Mouse (Mus musculus) heart, adult 9 months (tissue): ENCODE data around the gene Pgghg.

Source experiments
- DNase-seq, 2 experiments: peaks; one replicate each; pipeline ENCODE4 v3.0.0; 2022; ENCODE audit warnings: low spot score in 2 of 2

The Pgghg gene

DNA sequence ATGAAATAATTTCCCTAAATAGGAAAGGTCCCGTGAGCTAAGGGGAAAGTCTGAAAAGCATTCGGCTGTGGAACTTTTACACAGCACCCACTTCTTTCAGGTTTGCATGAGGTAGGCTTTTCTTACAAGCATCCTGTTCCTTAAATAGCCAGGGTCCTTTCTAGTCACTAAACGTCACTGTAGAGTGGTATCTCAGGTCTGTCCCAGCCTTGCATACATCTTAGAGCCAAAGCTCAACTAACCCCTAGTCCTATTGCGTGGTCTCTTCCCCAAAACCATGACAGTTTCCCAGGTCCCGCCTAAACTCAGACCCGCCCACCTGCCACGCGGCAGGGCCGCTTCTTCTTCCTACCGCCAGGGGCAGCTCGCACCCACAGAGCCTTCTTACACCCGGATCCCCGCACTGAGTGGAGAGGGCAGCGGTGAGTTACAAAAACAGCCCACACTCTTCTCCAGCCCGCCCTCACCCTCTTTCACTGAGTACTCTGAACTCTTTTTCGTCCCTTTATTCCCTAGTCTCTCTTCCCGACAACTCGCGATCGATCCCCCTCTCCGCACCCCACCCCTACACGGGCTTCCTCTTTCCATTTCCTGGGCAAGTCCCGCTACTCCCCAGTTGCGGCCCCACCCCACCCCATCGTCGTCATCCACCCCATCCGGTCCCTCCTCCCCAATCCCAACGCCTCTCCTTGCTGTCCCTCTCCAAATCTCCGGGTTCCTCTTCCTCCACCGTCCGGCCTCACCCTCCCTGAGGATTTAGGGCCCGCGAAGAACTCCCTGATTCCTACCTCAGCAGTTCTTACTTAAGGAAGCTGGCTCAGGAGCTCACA is at the start of gene Pgghg:
Gene Pgghg, plus strand, starts transcription at position 170 of the 830 bp plus-strand sequence.
- DNase-seq, result peak; percentile 91 to 94

DNA sequence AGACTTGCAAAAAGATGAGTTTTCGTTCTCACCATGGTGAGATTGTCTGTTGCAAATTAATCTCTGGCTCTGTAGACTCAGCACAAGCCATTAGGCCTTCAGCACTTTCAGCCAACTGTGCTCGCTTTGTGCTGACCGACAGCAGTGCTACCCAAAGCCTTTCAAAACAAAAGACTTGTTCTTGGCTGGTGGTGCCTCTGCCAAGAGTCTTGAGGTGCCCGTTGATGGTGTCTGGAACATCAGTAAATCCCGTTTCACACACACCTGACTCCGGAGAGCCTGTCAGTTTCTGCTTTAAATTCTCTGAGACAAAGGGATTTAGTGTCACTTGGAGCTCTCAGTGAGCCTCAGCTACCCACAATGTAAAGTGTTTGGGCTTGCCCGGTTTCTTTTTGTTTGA is 47.2 kb upstream of the Pgghg start:
- DNase-seq, result no peak

DNA sequence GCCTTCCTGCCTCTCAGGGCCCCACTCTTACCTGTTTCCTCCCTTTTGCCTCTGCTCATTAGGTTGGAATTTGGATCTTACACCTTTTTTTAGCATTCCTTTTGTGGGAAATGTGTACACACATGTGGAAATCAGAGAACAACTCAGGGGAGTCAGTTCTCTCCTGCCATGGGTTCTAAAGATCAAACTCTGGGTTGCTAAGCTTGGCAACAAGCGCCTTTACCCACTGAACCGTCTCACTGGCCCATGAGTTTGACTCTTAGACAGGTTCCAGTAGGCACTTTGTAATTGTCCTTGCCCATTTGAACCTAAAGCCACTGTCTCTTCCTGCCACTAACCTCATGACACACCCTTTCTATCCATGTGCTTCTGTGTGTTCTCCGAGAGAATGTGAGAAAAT is 46.6 kb upstream of the Pgghg start:
- no peak for DNase-seq

DNA sequence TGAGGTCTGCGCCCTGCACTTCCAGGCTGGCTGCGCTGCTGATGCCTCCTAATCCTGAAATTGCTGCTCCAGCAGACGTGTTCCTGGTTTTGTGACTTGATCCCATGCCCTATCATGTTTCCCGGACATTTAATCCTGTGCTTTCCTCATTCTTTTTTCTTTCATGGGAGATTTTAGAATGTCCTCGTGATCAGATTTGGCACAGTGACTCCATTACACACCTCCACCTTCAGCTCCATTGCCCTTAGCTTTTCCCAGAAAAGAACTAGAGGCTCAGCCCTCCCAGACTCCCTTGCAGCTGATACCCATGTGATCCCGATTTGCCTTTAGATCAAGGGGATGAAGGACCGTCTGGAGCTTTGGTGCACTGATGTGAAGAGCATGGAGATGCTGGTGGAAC is 43.3 kb upstream of the Pgghg start:
- no peak for DNase-seq

DNA sequence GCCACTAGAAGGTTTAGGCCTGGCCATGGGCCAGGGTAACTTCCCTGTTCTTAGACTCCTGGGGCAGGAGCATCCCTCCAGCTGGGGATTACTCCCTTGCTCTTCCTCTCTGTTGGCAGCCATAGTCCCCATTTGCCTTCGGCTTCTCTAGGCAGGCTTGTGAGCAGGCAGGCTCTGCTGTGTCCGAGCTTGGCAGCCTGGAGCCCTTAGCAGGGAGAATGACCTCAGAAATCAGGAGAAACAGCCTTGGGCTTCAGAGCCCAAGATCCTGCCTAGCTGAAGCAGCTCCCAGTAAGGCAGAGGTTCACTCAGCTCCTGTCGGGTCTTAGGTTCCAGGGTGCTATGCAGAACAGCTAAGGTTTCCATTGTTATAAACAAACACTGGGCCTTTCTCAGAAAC is 42.1 kb upstream of the Pgghg start:
- DNase-seq, result no peak

DNA sequence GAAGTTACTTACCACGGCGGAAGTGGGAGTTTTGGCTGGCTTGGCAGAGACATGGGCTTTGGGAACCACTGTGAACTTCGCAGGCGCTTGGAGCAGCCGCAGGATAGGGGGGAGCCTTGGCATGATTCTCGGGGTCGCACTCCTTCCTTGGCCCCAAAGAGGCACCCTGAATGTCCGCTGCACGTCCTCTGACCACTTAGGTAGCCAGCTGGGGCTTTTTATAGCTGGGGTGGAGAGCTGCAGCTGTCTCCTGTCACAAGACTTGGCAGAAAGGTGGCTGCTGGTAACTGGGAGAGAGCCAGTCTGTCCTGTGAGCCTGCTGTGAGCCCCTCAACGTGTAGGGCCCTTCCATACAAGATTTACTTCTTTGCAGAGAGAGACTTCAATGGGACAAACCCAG is 41.0 kb upstream of the Pgghg start, which contains the start of gene Cox8b:
Gene Cox8b, minus strand, starts transcription at position 227 of the 400 bp plus-strand sequence.
- DNase-seq, result peak; percentile 59 to 73

DNA sequence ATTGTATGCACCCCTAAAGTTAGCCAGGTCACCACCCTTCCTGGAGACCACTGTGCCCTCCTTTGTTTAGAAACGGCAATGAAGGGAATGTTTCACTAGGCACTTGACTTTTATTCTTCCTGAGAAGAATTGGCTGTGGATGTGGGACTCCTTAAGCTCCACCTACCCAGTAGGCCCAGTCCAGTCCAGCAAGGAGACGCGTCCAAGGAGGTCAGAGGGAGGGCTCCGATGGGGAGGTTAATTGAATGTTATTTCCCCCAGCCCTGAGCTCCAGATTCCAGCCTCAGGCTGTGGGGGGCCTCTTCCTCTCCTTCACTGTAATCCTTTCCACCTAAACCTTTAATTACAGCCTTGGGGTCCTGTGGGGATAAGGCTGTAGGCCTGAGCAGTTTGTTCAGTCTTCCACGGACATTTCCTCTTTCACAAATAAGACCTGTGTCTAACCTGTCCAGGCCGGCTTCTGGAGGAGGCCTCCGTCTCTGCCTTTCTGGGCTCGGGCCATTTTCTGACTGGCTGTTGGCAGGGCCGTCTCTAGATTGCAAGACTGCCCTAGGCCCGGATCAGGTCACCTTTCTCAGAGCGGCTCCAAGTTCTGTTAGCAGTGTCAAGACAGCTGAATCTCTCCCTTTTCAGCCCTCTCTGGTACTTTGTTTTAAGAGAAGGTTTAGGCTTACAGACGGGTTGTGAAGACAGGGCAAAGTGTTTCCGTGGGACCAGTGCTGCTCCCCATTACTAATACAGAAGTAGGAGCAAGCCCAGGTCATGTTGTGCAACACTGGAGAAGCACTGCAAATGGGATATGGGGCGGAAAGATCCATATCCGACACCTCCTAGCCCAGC is 38.9 kb upstream of the Pgghg start:
- DNase-seq, result peak in 1 of 2 experiments; percentile 21

DNA sequence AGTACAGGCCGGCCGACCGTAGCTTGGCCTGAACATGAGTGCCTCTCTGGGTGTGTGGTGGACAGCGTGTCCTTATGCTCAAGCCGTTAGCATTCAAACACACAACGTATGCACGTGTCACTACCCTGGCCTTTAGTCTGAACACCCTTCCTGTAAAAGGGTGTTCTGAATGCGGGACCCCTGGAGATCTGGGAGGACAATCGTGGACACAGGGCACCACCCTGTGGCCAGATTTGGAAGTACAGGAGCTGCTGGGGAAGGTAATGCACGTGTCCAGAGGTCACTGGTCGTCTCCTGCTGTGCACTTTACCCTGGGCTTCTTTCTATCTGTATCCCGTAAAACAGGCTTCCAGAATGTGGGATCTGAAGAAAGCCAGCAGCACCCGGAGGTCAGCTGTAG is 38.0 kb upstream of the Pgghg start:
- peak; percentile 48 to 66 for DNase-seq

DNA sequence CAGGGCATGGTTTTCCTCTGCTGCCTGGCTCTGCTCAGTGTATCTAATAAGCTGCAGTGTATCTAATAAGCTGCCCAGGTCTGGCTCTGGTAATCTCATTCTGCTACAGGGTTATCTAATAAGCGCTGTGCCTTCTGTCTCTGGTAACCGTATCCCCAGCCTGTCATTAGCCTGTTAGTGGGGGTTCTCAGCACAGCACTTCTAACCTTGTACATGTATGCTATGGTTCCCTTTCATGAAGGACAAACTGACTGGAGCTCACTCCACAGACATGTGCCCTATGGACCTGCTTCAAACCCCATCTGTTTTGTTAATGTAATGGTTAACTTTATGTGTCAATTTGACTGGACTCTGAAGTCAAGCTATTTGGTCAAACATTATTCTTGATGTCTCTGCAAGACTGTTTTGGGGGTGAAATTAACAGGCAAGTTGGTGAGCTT is 35.5 kb upstream of the Pgghg start:
- no peak for DNase-seq

DNA sequence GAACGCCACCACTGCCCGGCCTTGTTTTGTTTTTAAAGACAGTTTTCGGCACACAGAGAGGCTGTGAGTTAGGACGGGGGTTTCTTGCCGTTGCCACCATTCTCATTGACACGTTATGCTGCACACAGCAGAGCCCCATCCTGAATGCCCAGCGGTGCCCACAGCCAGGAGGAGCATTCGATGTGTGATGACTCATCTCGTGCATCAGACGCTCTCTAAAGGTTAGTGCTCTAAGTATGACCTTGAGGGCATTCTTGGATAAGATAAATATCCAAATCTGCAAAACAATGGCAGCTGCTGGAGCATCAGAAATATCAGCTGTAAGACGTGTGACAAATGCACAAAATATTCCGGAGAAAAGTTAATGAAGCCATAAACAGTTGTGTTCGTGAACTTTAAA is 34.1 kb upstream of the Pgghg start:
- DNase-seq, result no peak

DNA sequence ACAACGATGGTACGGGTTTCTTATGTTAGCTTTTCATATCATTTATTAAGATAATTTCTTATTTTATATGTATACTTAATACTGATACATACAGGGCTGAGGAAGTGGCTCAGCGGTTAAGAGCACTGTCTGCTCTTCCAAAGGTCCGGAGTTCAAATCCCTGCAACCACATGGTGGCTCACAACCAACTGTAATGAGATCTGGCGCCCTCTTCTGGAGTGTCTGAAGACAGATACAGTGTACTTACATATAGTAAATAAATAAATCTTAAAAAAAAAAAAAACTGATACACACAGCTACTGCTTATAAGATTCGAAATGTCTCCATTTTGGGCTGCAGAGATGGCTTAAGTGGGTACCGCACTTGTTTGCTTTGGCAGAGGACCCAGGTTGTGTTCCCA is 33.5 kb upstream of the Pgghg start:
- DNase-seq, result no peak

DNA sequence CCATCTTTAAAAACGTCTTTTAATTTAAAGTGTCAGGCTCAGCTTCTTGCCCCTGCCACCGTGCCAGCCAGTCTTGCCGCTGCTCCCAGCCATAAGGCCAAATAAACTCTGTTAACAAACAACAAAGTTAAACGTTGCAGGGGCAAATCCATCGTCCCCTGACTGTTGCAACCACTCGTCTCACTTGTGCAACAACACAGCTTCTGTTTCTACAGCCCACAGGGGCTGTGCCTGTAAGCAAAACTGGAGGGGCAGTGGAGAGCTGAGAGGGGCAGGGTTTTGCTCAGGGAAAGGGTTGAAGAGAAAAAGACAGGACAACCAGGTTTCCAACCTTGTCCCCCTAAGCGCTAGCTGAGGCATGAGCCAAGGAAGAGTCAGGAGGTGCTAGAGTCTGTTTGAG is 33.0 kb upstream of the Pgghg start:
- no peak for DNase-seq

DNA sequence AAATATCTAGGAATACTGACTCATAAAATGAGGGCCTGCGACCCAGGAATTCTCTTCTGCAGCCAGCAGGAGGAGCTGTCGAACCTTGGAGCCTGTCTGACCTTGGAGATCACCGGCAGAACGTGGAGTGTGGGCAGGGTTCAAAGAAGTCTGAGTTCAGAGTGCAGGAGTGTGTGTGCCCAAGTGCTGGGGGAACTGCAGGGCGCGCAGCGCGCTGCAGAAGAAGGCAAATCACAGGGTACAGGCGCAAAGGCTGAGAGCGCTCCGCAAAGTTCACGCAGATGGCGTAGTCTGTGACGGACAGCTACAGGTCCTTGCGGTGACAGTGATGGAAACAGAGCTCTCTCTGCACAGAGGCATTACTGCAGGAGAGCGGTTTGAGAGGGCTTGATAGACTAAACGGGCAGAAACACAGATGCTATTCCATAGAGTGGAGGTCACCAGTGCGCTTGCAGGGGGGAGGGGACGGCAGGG is 32.5 kb upstream of the Pgghg start:
- peak; percentile 60 to 78 for DNase-seq

DNA sequence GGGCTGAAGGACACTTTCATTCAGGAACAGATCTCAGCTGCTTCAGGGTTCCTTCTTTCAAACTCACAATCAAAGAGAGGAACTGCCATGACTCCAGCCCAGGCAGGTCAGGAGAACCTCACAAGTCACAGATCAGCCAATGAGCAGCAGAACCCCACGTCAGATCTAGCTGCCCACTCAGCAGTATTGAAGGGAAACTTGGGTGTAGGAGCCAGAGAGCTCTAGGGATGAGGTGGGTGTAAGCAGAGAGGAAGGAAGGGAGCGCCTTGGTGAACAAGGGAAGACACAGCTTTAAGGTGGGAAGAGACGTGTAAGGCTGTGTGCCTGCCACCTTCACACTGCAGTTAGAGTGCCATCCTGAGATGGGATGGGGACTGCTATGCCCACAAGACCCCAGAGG is 28.9 kb upstream of the Pgghg start:
- no peak for DNase-seq

DNA sequence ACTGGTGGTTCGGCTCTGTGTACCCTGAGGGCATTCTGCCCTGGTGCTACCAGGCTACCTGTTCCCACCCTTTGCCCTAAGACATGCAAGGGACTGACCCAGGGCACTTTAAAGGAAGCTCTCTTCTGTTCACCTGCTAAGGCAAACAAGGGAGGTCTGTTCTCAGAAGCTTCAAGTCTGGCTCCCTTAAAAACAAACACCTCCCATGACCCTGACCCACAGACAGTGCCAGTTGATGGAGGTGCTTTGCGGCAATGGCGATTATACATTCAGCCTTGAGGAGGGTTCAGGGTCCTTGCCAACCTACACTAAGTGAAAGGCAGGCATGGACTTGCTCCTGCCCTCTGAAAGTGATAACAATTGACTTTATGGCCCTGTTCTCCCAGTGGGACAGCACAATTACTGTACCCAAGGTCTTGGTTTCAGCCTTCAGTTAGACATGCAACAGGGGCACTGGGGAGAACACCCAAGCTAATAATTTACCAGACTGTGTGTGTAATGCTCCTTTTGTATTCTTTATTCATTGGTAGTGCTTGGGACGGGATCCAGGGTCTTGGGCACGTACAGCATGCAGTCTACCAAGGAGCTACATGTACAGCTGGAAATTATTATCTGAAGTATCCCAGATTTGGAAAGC is 28.2 kb upstream of the Pgghg start:
- no peak for DNase-seq

DNA sequence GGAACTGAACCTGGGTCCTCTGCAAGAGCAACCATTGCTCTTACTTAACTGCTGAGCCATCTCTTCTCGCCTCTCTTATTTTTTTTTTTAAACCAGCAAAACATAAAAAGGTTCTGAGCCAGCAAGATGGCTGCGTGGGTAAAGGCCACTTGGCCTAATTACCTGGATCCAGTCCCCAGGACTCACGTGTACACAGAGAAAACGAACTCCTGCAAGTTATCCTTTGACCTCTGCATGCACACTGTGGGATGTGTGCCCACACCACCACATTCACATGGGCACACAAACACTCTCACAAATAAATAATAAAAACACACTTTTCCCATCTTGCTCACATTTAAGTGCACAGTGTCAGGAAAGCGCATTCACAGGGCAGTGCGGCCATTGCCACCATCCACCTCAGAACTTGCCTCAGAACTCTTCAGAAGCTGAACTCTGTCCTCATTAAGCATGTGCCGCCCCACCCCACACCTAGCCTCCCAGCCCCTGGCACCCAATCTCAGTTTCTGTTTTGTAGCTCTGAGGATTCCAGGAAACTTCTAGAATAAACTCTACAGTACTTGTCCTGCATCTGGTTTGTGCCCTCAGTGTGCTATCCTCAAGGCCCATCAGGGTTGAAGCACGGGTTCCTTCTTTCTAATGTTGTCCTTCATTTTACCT is 27.0 kb upstream of the Pgghg start:
- DNase-seq, result no peak

DNA sequence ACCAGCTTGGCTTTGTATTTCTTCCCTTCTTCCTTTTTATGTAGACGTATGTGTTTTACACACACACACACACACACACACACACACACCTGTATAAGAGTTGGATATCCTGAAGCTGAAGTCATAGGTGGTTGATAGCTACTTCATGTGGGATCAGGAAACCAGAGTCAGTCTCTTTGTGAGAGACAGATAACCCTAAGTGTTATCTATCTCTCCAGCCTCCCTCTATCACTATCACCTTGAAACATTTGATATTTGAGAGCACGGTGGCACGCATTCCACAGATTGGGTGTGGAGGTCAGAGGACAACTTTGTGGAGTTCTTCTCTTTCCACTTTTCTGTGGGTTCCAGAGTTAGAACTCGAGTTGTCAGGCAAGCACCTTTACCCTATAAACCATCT is 21.3 kb upstream of the Pgghg start:
- DNase-seq, result no peak

DNA sequence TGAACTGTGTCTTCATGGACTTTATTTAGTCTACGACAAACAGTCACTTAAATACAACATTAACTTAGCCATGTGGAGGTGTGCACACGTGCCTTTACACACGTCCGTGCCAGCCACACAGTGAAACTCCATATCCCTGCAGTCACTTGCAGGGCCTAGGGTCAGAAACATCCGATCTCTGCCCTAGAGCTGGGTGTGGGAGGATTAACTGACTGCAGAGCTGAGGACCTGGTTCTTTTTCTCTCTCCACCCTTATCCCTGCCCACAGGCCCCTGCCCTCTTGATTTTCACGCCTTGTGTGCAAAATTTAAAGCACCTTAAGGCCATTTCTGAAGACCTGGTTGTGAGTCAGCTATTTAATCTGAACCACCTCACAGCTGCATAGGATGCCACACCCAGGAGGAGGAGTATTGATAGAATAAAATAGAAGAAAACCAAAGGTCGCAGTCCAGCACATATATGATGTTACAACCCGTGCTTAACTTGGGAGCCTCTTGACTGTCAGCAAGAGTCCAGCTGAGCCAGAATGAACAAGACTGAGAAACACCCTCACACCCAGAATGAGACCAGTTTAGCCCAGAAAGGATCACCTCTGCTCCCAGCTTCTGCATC is 20.7 kb upstream of the Pgghg start, which contains the start of gene Nlrp6:
Gene Nlrp6, plus strand, starts transcription at position 485 of the 612 bp plus-strand sequence.
- no peak for DNase-seq

DNA sequence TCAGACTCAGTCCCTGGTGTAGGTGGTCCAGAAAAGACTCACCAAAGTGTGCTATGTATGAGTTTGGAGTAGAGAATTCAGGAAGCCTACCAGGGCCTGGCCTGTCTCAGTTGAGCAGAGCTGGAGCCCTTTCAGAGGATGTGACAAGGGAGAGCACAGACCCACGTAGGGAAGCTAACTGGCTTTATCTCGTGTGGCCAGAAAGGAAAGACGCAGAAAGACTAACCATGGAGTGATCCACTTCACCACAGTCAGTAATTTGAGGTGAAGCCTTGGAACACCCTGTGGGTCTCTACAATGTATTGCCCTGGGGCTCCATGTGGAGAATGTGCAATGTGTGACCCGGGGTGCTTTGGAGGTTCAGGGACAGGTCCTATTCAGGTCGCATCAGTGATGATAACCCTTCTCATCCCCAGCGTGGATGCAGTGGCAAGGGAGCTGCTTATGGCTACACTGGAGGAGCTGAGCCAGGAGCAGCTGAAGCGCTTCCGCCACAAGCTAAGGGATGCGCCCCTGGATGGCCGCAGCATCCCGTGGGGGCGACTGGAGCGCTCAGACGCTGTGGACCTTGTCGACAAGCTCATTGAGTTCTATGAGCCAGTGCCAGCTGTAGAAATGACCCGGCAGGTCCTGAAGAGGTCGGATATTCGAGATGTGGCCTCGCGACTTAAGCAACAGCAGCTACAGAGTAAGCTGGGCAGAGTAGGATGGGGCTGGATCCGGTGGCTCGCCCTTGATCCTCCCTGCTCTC is 19.8 kb upstream of the Pgghg start:
- DNase-seq, result no peak

DNA sequence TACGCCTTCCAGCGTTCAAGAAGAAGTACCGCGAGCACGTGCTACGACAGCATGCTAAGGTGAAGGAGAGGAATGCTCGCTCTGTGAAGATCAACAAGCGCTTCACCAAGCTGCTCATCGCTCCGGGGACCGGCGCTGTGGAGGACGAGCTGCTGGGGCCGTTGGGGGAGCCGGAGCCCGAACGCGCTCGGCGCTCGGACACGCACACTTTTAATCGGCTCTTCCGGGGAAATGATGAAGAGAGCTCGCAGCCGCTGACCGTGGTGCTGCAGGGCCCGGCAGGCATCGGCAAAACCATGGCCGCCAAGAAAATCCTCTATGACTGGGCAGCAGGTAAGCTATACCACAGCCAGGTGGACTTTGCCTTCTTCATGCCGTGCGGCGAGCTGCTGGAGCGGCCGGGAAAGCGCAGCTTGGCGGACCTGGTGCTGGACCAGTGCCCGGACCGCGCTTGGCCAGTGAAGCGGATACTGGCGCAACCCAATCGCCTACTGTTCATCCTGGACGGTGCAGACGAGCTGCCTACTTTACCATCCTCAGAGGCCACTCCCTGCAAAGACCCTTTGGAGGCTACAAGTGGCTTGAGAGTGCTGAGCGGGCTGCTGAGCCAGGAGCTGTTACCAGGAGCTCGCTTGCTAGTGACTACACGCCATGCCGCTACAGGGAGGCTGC is 18.7 kb upstream of the Pgghg start:
- peak in 1 of 2 experiments; percentile 35 for DNase-seq
